Mouse (Mus musculus) duodenum, adult 2 months (tissue): ENCODE measurements around the gene Gpr25. TPM values are rescaled to one million over a fixed set of nuclear protein-coding genes. Genes with fewer than 3 reads are reported as not detected.

Source experiments
- polyA plus RNA-seq: library from polyadenylated mRNA; depleted of rRNA; stranded (reverse); fragments of >200 nt; gene quantifications from 2 replicates; pipeline ENCODE4 v1.2.3, GENCODE M21; 2012; ENCODE audit warnings: low replicate concordance; rRNA removed

The Gpr25 gene
- polyA plus RNA-seq: 0.36 TPM in 1 of 2 replicates, not detected in the other

GRCm38 (mm10) chr1:136260635-136261238 is at the start of gene Gpr25:
Gpr25 (minus strand) TSS chr1:136260873.

GRCm38 (mm10) chr1:136233892-136234594 is 26.6 kb downstream of the Gpr25 start, which contains the start of gene Inava:
Inava (minus strand) TSS chr1:136234264.

GRCm38 (mm10) chr1:136212803-136213202 is 47.9 kb downstream of the Gpr25 start, which contains the start of gene Mroh3:
Mroh3 (minus strand) TSS chr1:136212828.

Other genes starting within 250 kb of the Gpr25 start
- gene Ascl5, start 210.1 kb downstream of the Gpr25 start, polyA plus RNA-seq: not detected in 2 replicates
- gene Cacna1s, start 208.1 kb downstream of the Gpr25 start, polyA plus RNA-seq: 2.1 and 2.7 TPM in 2 replicates
- 16.4 and 18.7 TPM in 2 replicates for gene Kif21b, start 129.5 kb downstream of the Gpr25 start, polyA plus RNA-seq
- 1.1 and 1.5 TPM in 2 replicates for gene Mroh3, start 48.0 kb downstream of the Gpr25 start, polyA plus RNA-seq
- 42.7 and 53.8 TPM in 2 replicates for gene Inava, start 26.6 kb downstream of the Gpr25 start, polyA plus RNA-seq
- gene Camsap2, start 85.2 kb upstream of the Gpr25 start, polyA plus RNA-seq: 0.76 and 2.7 TPM in 2 replicates
- 0.13 and 0.30 TPM in 2 replicates for gene Ddx59, start 154.4 kb upstream of the Gpr25 start, polyA plus RNA-seq
- gene Kif14, start 205.5 kb upstream of the Gpr25 start, polyA plus RNA-seq: 0.09 and 0.22 TPM in 2 replicates